Mouse (Mus musculus) embryonic stem cell, embryonic (primary cell): ENCODE measurements at regions not wholly inside any gene's neighbourhood (a gene's known extent, or its start where the extent isn't known, plus 50 kb on each side); places are given as distances from the start of the nearest gene placed in this dataset.

ENCODE experiments used
- CTCF ChIA-PET, 4 experiments: fragments of 300-600 bp in 2 of 4; fragments of 350-600 bp in 2 of 4; sonication (Branson Sonifier 250); formaldehyde crosslinking; loops; one replicate each; lab custom pipeline; 2022; ENCODE audit warnings: inconsistent platforms in 2 of 4; lab: Charles Lee
- POLR2A ChIA-PET, 4 experiments: fragments of 300-600 bp in 2 of 4; fragments of 350-600 bp in 2 of 4; sonication (Branson Sonifier 250); formaldehyde crosslinking; loops; one replicate each; lab custom pipeline; 2022; ENCODE audit warnings: antibody characterized with exemption in 4 of 4, inconsistent platforms in 1 of 4; lab: Charles Lee

- ChIA-PET CTCF (no interaction called here), POLR2A (no interaction called here)
These were observed 545.5 kb upstream of the Api5 start for GRCm38 (mm10) chr2:94983484-94983883.

DNA sequence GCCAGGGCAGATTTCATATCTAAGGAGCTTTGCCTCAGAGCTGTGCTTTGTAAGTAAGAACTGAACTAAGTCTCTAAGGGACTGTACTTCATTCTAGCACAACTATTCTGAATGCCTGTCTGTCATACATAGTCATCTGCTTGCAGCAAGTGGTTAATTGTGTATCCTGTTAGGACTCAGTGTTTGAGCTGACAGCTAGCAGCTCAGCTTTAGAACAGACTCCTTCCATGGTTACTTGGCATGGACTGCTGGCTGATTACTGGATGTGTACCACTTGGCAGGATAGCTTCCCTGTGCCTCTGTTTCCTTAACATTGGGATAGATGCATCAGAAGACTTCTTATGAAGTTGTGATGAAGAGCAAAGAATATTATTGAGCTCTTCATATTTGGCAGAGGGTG is 525.6 kb upstream of the Api5 start:
- ChIA-PET CTCF (no interaction called here), POLR2A (no interaction called here)

- ChIA-PET POLR2A (no interaction called here), CTCF (no interaction called here)
These were observed 507.7 kb upstream of the Api5 start for GRCm38 (mm10) chr2:94945646-94946045.

DNA sequence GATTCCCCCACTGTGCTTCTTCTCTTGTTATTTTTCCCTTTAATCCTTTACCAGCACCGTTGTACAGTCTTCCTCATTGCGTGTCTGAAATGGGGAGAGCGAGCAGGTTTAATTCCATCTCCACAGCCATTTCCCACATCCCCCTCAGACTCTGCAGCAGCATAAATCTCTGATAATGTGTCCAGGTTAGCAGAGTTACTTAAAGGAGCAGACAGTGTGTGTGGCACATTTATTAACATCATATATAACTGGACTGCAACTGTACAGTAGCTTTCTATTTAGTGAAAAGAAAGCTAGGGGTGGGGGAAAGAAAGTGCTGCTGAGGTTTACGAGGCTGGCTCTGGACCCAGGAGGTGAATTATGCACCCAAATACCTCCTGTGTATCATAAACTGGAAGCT is 494.2 kb upstream of the Api5 start:
- ChIA-PET POLR2A (no interaction called here), CTCF (interaction anchor here in 1 of 4 experiments (0.6 kb wide), 1 partner anchor 466 kb away, joined by 4 read pairs; no protein-coding TSS in a partner anchor)

DNA sequence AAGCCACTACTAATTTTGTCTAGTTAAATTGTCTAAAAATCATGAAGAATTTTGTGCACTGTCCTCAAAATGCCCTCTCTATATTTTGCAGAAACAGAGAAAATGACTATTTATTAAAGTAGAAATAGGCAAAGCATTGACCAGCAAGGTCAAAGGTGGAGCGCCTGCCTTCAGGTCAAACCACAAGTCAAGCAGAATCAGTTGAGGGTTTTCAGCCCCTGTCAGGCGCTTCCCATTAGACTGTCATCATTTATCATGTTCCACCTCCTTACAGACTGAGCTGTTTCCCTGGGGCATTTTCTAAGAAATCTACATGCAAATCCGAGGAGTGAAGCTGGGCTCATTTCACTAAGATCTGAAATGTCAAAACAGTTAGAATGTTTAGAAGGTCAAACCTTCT is 481.4 kb upstream of the Api5 start:
- ChIA-PET POLR2A (no interaction called here), CTCF (no interaction called here)

DNA sequence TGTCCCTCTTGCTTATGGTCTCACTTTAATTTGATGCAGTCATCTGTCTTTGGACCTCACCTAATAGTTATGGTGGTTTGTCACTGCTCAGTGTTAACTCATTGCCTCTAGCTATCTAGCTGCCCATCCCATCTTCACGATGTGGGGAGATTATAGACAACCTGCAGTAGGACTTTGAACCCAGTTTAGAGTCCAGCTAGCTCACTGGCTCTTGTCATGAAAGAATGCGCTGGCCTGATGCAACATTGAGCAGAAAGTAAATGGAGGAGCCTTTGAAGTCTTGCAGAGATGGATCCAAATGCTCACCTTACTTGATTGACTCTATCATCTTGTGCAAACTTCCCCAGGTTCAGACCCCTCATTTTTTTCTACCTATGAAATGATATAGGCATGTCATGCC is 480.1 kb upstream of the Api5 start:
- ChIA-PET POLR2A (interaction anchor here in 1 of 4 experiments (1.2 kb wide), 1 partner anchor 879 kb away, joined by 3 read pairs; no protein-coding TSS in a partner anchor), CTCF (no interaction called here)

DNA sequence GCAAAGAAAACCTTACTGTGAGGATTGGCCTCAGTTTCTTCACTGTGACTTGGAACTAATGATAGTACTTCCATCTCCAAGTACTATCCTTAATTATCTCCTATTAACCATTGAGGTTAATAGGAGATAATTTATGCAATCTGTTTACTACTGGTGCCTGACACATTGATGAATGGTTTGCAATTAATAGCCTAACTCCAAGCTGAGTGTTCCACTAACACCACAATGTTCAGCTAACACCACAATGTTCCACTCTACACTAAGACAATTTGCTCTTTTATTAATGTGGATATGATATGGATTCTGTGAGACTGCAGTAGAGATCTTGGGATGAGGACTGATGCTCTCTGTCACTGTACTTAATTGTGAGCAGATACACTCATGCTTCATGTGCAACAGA is 463.6 kb upstream of the Api5 start:
- ChIA-PET POLR2A (no interaction called here), CTCF (no interaction called here)
